Mouse (Mus musculus) CH12.LX (cell line): ENCODE measurements at regions not wholly inside any gene's neighbourhood (a gene's known extent, or its start where the extent isn't known, plus 50 kb on each side); places are given as distances from the start of the nearest gene placed in this dataset.

Experiments used
- DNase-seq: peaks from one replicate; pipeline ENCODE4 v3.0.0-alpha.2; 2013; ENCODE audit errors: extremely low read depth
- H3K27ac ChIP-seq: 2 replicates; pipeline ENCODE4 v1.5.1; 2012; ENCODE audit warnings: low read depth, mild to moderate bottlenecking, control low read depth, moderate library complexity; ENCODE audit not compliant: insufficient read depth
- H3K27me3 ChIP-seq: replicated peaks from 2 replicates; pipeline ENCODE3; 2012; ENCODE audit warnings: inconsistent platforms
- H3K36me3 ChIP-seq, 2 experiments: replicated peaks in 1 of 2; 2 replicates each; pipeline versions ENCODE3 to v1.6.1; 2012; ENCODE audit warnings: inconsistent platforms in 1 of 2, low read length in 1 of 2, mild to moderate bottlenecking in 1 of 2, mixed read lengths in 1 of 2, moderate library complexity in 1 of 2; ENCODE audit not compliant: control insufficient read depth in 1 of 2, insufficient read depth in 1 of 2
- H3K4me1 ChIP-seq, 2 experiments: 2 replicates each; pipeline ENCODE4 v1.6.1; 2012; ENCODE audit warnings: inconsistent platforms in 1 of 2, moderate library complexity in 1 of 2; ENCODE audit not compliant: insufficient read depth in 2 of 2, control insufficient read depth in 1 of 2
- H3K4me2 ChIP-seq: 2 replicates; pipeline ENCODE4 v1.6.1; 2012; ENCODE audit warnings: low read depth, mild to moderate bottlenecking, control low read depth; ENCODE audit not compliant: poor library complexity, insufficient read depth, severe bottlenecking
- H3K4me3 ChIP-seq, 3 experiments: fragments of 150-350 bp in 1 of 3; sonication (generic) in 1 of 3; replicated peaks in 1 of 3; 2 replicates each; pipeline versions ENCODE3 to v1.5.1; 2011 to 2012; ENCODE audit warnings: low read depth in 2 of 3, low read length in 2 of 3, mild to moderate bottlenecking in 2 of 3, moderate library complexity in 2 of 3, control low read depth in 1 of 3, improper control_type of control experiment in 1 of 3, inconsistent platforms in 1 of 3, mixed read lengths in 1 of 3; ENCODE audit not compliant: poor library complexity in 1 of 3
- H3K79me2 ChIP-seq: replicated peaks from 2 replicates; pipeline ENCODE4 v1.6.1; 2012; ENCODE audit warnings: mild to moderate bottlenecking, moderate library complexity; ENCODE audit not compliant: control insufficient read depth, poor library complexity, insufficient read depth, severe bottlenecking; ENCODE audit errors: extremely low read depth
- H3K9ac ChIP-seq: 2 replicates; pipeline ENCODE4 v1.6.1; 2012; ENCODE audit warnings: low read depth, mild to moderate bottlenecking, control low read depth, moderate library complexity; ENCODE audit not compliant: insufficient read depth
- H3K9me3 ChIP-seq: replicated peaks from 2 replicates; pipeline ENCODE3; 2012; ENCODE audit warnings: low read length, inconsistent platforms, mixed read lengths
- BHLHE40 ChIP-seq: IDR thresholded peaks from 2 replicates; pipeline ENCODE4 v1.6.1; 2011; ENCODE audit warnings: mild to moderate bottlenecking, low read depth, low read length, improper control_type of control experiment
- CHD2 ChIP-seq: IDR thresholded peaks from 2 replicates; pipeline ENCODE4 v1.6.1; 2011; ENCODE audit warnings: low read length, improper control_type of control experiment
- CTCF ChIP-seq, 2 experiments: IDR thresholded peaks in 1 of 2; conservative IDR thresholded peaks in 1 of 2; 2 replicates each; pipeline ENCODE4 v1.5.1; 2011 to 2012; ENCODE audit warnings: low read depth in 2 of 2, low read length in 2 of 2, improper control_type of control experiment in 1 of 2, inconsistent platforms in 1 of 2, mild to moderate bottlenecking in 1 of 2, moderate library complexity in 1 of 2
- ETS1 ChIP-seq: conservative IDR thresholded peaks from 2 replicates; pipeline ENCODE4 v1.6.1; 2012; ENCODE audit warnings: low read depth, mild to moderate bottlenecking, inconsistent platforms, low read length, improper control_type of control experiment, moderate library complexity
- GABPA ChIP-seq: IDR thresholded peaks from 2 replicates; pipeline ENCODE4 v1.6.1; 2012; ENCODE audit warnings: low read depth, low read length, improper control_type of control experiment, inconsistent platforms; ENCODE audit not compliant: insufficient replicate concordance
- JUND ChIP-seq: conservative IDR thresholded peaks from 2 replicates; pipeline ENCODE4 v1.6.1; 2011; ENCODE audit warnings: low read depth, low read length, improper control_type of control experiment
- MAFK ChIP-seq: IDR thresholded peaks from 2 replicates; pipeline ENCODE4 v1.6.1; 2011; ENCODE audit warnings: low read length, improper control_type of control experiment; ENCODE audit not compliant: insufficient replicate concordance
- MAX ChIP-seq: IDR thresholded peaks from 2 replicates; pipeline ENCODE4 v1.6.1; 2011; ENCODE audit warnings: low read length, improper control_type of control experiment
- MXI1 ChIP-seq: IDR thresholded peaks from 2 replicates; pipeline ENCODE4 v1.6.1; 2011; ENCODE audit warnings: mild to moderate bottlenecking, low read depth, low read length, improper control_type of control experiment
- MYC ChIP-seq: IDR thresholded peaks from 2 replicates; pipeline ENCODE4 v1.6.1; 2011; ENCODE audit warnings: low read depth, mild to moderate bottlenecking, improper control_type of control experiment, low read length
- NRF1 ChIP-seq: IDR thresholded peaks from 2 replicates; pipeline ENCODE4 v1.6.1; 2014; ENCODE audit warnings: low read depth, mild to moderate bottlenecking, inconsistent platforms, low read length, improper control_type of control experiment, moderate library complexity
- POLR2A ChIP-seq: IDR thresholded peaks from 2 replicates; pipeline ENCODE4 v1.6.1; 2011; ENCODE audit warnings: low read depth, mild to moderate bottlenecking, improper control_type of control experiment, low read length
- POLR2AphosphoS2 ChIP-seq: IDR thresholded peaks from 2 replicates; pipeline ENCODE4 v1.6.1; 2011; ENCODE audit warnings: low read depth, low read length, improper control_type of control experiment
- RAD21 ChIP-seq: IDR thresholded peaks from 2 replicates; pipeline ENCODE4 v1.6.1; 2011; ENCODE audit warnings: low read depth, mild to moderate bottlenecking, low read length, improper control_type of control experiment, moderate library complexity
- RCOR1 ChIP-seq: conservative IDR thresholded peaks from 2 replicates; pipeline ENCODE4 v1.6.1; 2012; ENCODE audit warnings: low read depth, mild to moderate bottlenecking, inconsistent platforms, low read length, improper control_type of control experiment
- SMC3 ChIP-seq: IDR thresholded peaks from 2 replicates; pipeline ENCODE4 v1.6.1; 2011; ENCODE audit warnings: low read depth, low read length, improper control_type of control experiment
- TBP ChIP-seq: conservative IDR thresholded peaks from 2 replicates; pipeline ENCODE4 v1.6.1; 2011; ENCODE audit warnings: low read depth, low read length, improper control_type of control experiment
- TCF12 ChIP-seq: IDR thresholded peaks from 2 replicates; pipeline ENCODE4 v1.6.1; 2014; ENCODE audit warnings: low read depth, mild to moderate bottlenecking, inconsistent platforms, low read length, improper control_type of control experiment
- UBTF ChIP-seq: IDR thresholded peaks from 2 replicates; pipeline ENCODE4 v1.6.1; 2012; ENCODE audit warnings: low read depth, mild to moderate bottlenecking, inconsistent platforms, low read length, improper control_type of control experiment, moderate library complexity
- USF2 ChIP-seq: conservative IDR thresholded peaks from 2 replicates; pipeline ENCODE4 v1.6.1; 2011; ENCODE audit warnings: low read depth, low read length, improper control_type of control experiment
- ZC3H11A ChIP-seq: IDR thresholded peaks from 2 replicates; pipeline ENCODE4 v1.6.1; 2012; ENCODE audit warnings: low read depth, mild to moderate bottlenecking, inconsistent platforms, low read length, improper control_type of control experiment
- ZKSCAN1 ChIP-seq: IDR thresholded peaks from 2 replicates; pipeline ENCODE4 v1.6.1; 2012; ENCODE audit warnings: low read depth, inconsistent platforms, low read length, improper control_type of control experiment, borderline replicate concordance
- ZMIZ1 ChIP-seq: IDR thresholded peaks from 2 replicates; pipeline ENCODE4 v1.6.1; 2012; ENCODE audit warnings: low read depth, mild to moderate bottlenecking, inconsistent platforms, low read length, improper control_type of control experiment
- ZNF384 ChIP-seq: IDR thresholded peaks from 2 replicates; pipeline ENCODE4 v1.6.1; 2012; ENCODE audit warnings: low read depth, low read length, improper control_type of control experiment, inconsistent platforms
- dilution Hi-C: fragments of 300-500 bp; cut with MboI; formaldehyde crosslinking; loops from 2 replicates; pipeline ENCODE4 v1.14.3; 2020; ENCODE audit warnings: low sequenced_read_pairs; ENCODE audit not compliant: extremely low pct_unique_long_range_greater_than_20kb, extremely low pct_ligation_motif_present
- in situ Hi-C: fragments of 300-500 bp; cut with MboI; formaldehyde crosslinking; loops from 3 replicates; pipeline ENCODE4 v1.14.3; 2019; ENCODE audit warnings: low sequenced_read_pairs, low pct_ligation_motif_present, low pct_unique_long_range_greater_than_20kb, mixed read lengths

- no peak for TF ChIP-seq TCF12
- TF ChIP-seq RCOR1, result no peak
- no peak for TF ChIP-seq MAFK
- TF ChIP-seq POLR2A, result no peak
These were observed 100.6 kb downstream of the Apob start for GRCm38 (mm10) chr12:8078046-8078445.

GRCm38 (mm10) chr12:8082688-8083661, 105.5 kb downstream of the Apob start:
- H3K27me3 ChIP-seq, result no peaks in the 10 kb centered on the region
- no peak for TF ChIP-seq ETS1
- no peak for TF ChIP-seq CTCF (conservative IDR thresholded peaks at IDR 0.05 in 1 of 2, IDR thresholded peaks at IDR 0.05 in 1 of 2; ENCODE audit: low read depth in 2 of 2, low read length in 2 of 2)
- TF ChIP-seq ZNF384, result no peak
- TF ChIP-seq NRF1, result no peak
- no peak for TF ChIP-seq MYC
- no peak for TF ChIP-seq MAFK
- no peak for TF ChIP-seq RAD21
- H3K27ac ChIP-seq, result no peak overlapping the region
- H3K9me3 ChIP-seq, result no peaks in the 10 kb centered on the region
- dilution Hi-C loops (no loop called here), in situ Hi-C loops (no loop called here)
- H3K4me2 ChIP-seq, result no peak overlapping the region
- no peaks in the 10 kb centered on the region for H3K79me2 ChIP-seq
- H3K36me3 ChIP-seq, result no peaks in the 10 kb centered on the region
- H3K4me3 ChIP-seq, result no peak overlapping the region
- DNase-seq, result no peak
- no peak overlapping the region for H3K9ac ChIP-seq
- H3K4me1 ChIP-seq, result no peaks in the 10 kb centered on the region

More at GRCm38 (mm10) chr12:8078046-8078445, 100.6 kb downstream of the Apob start:
- Histone ChIP-seq H3K4me1 (peaks cover 0 to 19% of the 10 kb centered on the region in 2 experiments; a peak in 2 of 4 replicates), H3K27me3 (no peaks in the 10 kb centered on the region), H3K4me3 (no peak overlapping the region), H3K79me2 (no peaks in the 10 kb centered on the region), H3K9ac (no peak overlapping the region), H3K27ac (no peak overlapping the region), H3K9me3 (no peaks in the 10 kb centered on the region), H3K4me2 (no peak overlapping the region), H3K36me3 (no peaks in the 10 kb centered on the region)
- DNase-seq, result no peak
- in situ Hi-C loops (no loop called here), dilution Hi-C loops (no loop called here)

GRCm38 (mm10) chr12:8087958-8088357, 110.5 kb downstream of the Apob start:
- Histone ChIP-seq H3K27me3 (no peaks in the 10 kb centered on the region), H3K9me3 (no peaks in the 10 kb centered on the region), H3K9ac (no peak overlapping the region), H3K4me2 (no peak overlapping the region), H3K27ac (no peak overlapping the region), H3K36me3 (no peaks in the 10 kb centered on the region), H3K4me3 (no peak overlapping the region), H3K79me2 (no peaks in the 10 kb centered on the region), H3K4me1 (no peaks in the 10 kb centered on the region)
- DNase-seq, result no peak
- dilution Hi-C loops, result no loop called here
- in situ Hi-C loops, result no loop called here
- TF ChIP-seq TBP, result no peak
- TF ChIP-seq USF2, result no peak
- no peak for TF ChIP-seq ZC3H11A
- TF ChIP-seq ZMIZ1, result no peak
- no peak for TF ChIP-seq MXI1
- no peak for TF ChIP-seq BHLHE40
- TF ChIP-seq MAX, result no peak
- TF ChIP-seq JUND, result no peak
- no peak for TF ChIP-seq UBTF
- no peak for TF ChIP-seq TCF12
- no peak for TF ChIP-seq GABPA
- no peak for TF ChIP-seq ZKSCAN1
- no peak for TF ChIP-seq RAD21
- no peak for TF ChIP-seq ETS1
- no peak for TF ChIP-seq CHD2
- no peak for TF ChIP-seq NRF1
- no peak for TF ChIP-seq POLR2AphosphoS2
- no peak for TF ChIP-seq SMC3
- no peak for TF ChIP-seq CTCF (conservative IDR thresholded peaks at IDR 0.05 in 1 of 2, IDR thresholded peaks at IDR 0.05 in 1 of 2; ENCODE audit: low read depth in 2 of 2, low read length in 2 of 2)
